Mouse (Mus musculus) C2C12 (cell line): ENCODE results near the gene Cpm.

Experiments used
- CTCF ChIP-seq: IDR thresholded peaks from one replicate; pipeline ENCODE4 v1.5.1; 2011; ENCODE audit not compliant: control insufficient read depth, insufficient read depth, insufficient read length
- MYOD1 ChIP-seq: IDR thresholded peaks from one replicate; pipeline ENCODE4 v1.6.1; 2011; ENCODE audit warnings: low read depth; ENCODE audit not compliant: control insufficient read depth, insufficient read length
- USF1 ChIP-seq: IDR thresholded peaks from one replicate; pipeline ENCODE4 v1.6.1; 2011; ENCODE audit warnings: low read depth, mild to moderate bottlenecking, control low read depth, moderate library complexity

GRCm38 (mm10) chr10:117706440-117706839, 77.1 kb downstream of the Cpm start:
- no peak for TF ChIP-seq CTCF
- TF ChIP-seq MYOD1 = no peak
- TF ChIP-seq USF1 = no peak
